Mouse (Mus musculus) lung, embryonic 14.5 days (tissue): ENCODE results near the gene Gm10643. TPM values are rescaled to one million over a fixed set of nuclear protein-coding genes. Genes with fewer than 3 reads are reported as not detected.
A peak's percentile ranks its signal among the peaks of the same experiment; 100 is the strongest.

Experiments used
- ATAC-seq: fragments of 200-750 bp; cut with Nextera tagmentation; 2 replicates; pipeline ENCODE4 v1.8.0; 2017; ENCODE audit warnings: mild to moderate bottlenecking, moderate TSS enrichment, moderate library complexity; ENCODE audit not compliant: insufficient read depth
- DNase-seq: peaks from one replicate; pipeline ENCODE4 v3.0.0-alpha.2; 2015
- H3K27ac ChIP-seq: fragments of 300-500 bp; sonication (generic); 2 replicates; pipeline ENCODE4 v1.5.1; 2014; ENCODE audit warnings: low read depth, mild to moderate bottlenecking, moderate library complexity
- H3K27me3 ChIP-seq: fragments of 300-500 bp; sonication (generic); 2 replicates; pipeline ENCODE4 v1.6.1; 2014; ENCODE audit warnings: low read length, control low read depth; ENCODE audit not compliant: insufficient read depth
- H3K36me3 ChIP-seq: fragments of 300-500 bp; sonication (generic); 2 replicates; pipeline ENCODE4 v1.6.1; 2014; ENCODE audit warnings: control low read depth; ENCODE audit not compliant: insufficient read depth
- H3K4me1 ChIP-seq: fragments of 300-500 bp; sonication (generic); 2 replicates; pipeline ENCODE4 v1.6.1; 2014; ENCODE audit warnings: antibody characterized with exemption, control low read depth; ENCODE audit not compliant: insufficient read depth
- H3K4me2 ChIP-seq: fragments of 300-500 bp; sonication (generic); 2 replicates; pipeline ENCODE4 v1.6.1; 2014; ENCODE audit warnings: mild to moderate bottlenecking
- H3K4me3 ChIP-seq: fragments of 300-500 bp; sonication (generic); 2 replicates; pipeline ENCODE4 v1.5.1; 2014; ENCODE audit warnings: low read depth, low read length
- H3K9ac ChIP-seq: fragments of 300-500 bp; sonication (generic); 2 replicates; pipeline ENCODE4 v1.6.1; 2014
- H3K9me3 ChIP-seq: fragments of 300-500 bp; sonication (generic); 2 replicates; pipeline ENCODE4 v1.6.1; 2016; ENCODE audit warnings: low read depth, low read length, control low read depth
- CTCF ChIP-seq: IDR thresholded peaks from 2 replicates; pipeline ENCODE4 v1.5.1; 2016; ENCODE audit warnings: antibody characterized with exemption, low read depth
- WGBS: fragments of 180-500 bp; shearing (Covaris S2); extraction: QIAGEN DNeasy Blood & Tissue Kit; methylation state at CpG from one replicate; pipeline ENCODE4 v1.1.7; 2014; 5-methylcytosine and 5-hydroxymethylcytosine counted together
- polyA plus RNA-seq: library from polyadenylated mRNA; unstranded; fragments of >200 nt; fragmentation: Nextera tagmentation; extraction: Ambion mirVana; gene quantifications from 2 replicates; pipeline ENCODE4 v1.2.1, GENCODE M21; 2014

The Gm10643 gene
- polyA plus RNA-seq, 1 experiment from 2014 or later, result 1.4 TPM

- Histone ChIP-seq H3K27me3 (no peaks in the 10 kb centered on the region), H3K9me3 (no peaks in the 10 kb centered on the region), H3K4me2 (no peak overlapping the region), H3K27ac (no peak overlapping the region), H3K36me3 (peaks cover 18% of the 10 kb centered on the region; the same call in 1 of the 2 replicates), H3K4me3 (no peak overlapping the region), H3K4me1 (peaks cover 19% of the 10 kb centered on the region; the same call in 1 of the 2 replicates), H3K9ac (no peak overlapping the region)
- DNase-seq (no peak), ATAC-seq (no peak)
- TF ChIP-seq CTCF, result no peak
- WGBS, result 59% methylated on average over 3 of the region's 3 CpGs
Observed at GRCm38 (mm10) chr8:84071921-84072320, 7.0 kb upstream of the Gm10643 start.

- no peak for ATAC-seq
- no peak overlapping the region for H3K4me3 ChIP-seq
Observed at GRCm38 (mm10) chr8:84070667-84071066, 5.7 kb upstream of the Gm10643 start.

DNA sequence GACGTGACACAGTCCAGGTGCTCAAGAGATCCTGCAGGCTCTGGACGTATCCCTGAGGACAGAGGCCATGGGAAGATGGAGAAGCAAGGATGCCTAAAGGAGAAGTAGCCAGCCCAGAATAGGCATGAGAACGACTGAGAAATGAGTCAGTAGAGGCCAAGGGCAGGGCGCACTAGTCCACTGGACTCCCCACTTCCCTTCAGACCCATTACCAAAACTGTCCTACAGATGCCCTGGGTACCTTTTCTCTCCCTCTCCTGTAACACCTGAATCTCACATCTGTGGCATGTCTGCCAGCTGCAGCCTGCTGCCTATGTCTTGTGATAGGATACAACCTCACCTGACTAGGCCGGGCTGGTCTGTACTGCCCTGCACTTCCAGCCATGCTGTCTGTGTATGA is 5.3 kb upstream of the Gm10643 start:
- H3K4me1 ChIP-seq, result peaks cover 19% of the 10 kb centered on the region; the same call in 1 of the 2 replicates
- no peaks in the 10 kb centered on the region for H3K9me3 ChIP-seq
- ATAC-seq (no peak), DNase-seq (no peak)
- peaks cover 8% of the 10 kb centered on the region; the same call in 1 of the 2 replicates for H3K36me3 ChIP-seq
- H3K4me2 ChIP-seq, result no peak overlapping the region
- H3K27ac ChIP-seq, result no peak overlapping the region
- WGBS, result 87% methylated on average over 5 of the region's 5 CpGs
- H3K9ac ChIP-seq, result no peak overlapping the region; the same call in 1 of the 2 replicates
- no peak for TF ChIP-seq CTCF
- H3K4me3 ChIP-seq, result no peak overlapping the region
- no peaks in the 10 kb centered on the region for H3K27me3 ChIP-seq

More at GRCm38 (mm10) chr8:84070667-84071066, 5.7 kb upstream of the Gm10643 start:
- Histone ChIP-seq H3K9me3 (no peaks in the 10 kb centered on the region), H3K9ac (no peak overlapping the region; the same call in 1 of the 2 replicates), H3K27me3 (no peaks in the 10 kb centered on the region), H3K4me1 (peaks cover 19% of the 10 kb centered on the region; the same call in 1 of the 2 replicates), H3K36me3 (peaks cover 10% of the 10 kb centered on the region; the same call in 1 of the 2 replicates), H3K4me2 (no peak overlapping the region), H3K27ac (no peak overlapping the region)
- DNase-seq, result no peak
- no peak for TF ChIP-seq CTCF
- 75% methylated on average over 2 of the region's 2 CpGs for WGBS

GRCm38 (mm10) chr8:84069750-84070149 is 4.8 kb upstream of the Gm10643 start:
- no peak overlapping the region for H3K27ac ChIP-seq
- H3K4me1 ChIP-seq, result peaks cover 19% of the 10 kb centered on the region; the same call in 1 of the 2 replicates
- H3K9me3 ChIP-seq, result no peaks in the 10 kb centered on the region
- H3K4me2 ChIP-seq, result no peak overlapping the region
- no peak for TF ChIP-seq CTCF
- H3K36me3 ChIP-seq, result 0 out of 2 replicates have a peak, but pooled peaks cover 3% of the 10 kb centered on the region
- no peak for DNase-seq
- H3K4me3 ChIP-seq, result no peak overlapping the region
- ATAC-seq, result no peak
- 58% methylated on average over 2 of the region's 2 CpGs for WGBS
- H3K27me3 ChIP-seq, result no peaks in the 10 kb centered on the region
- H3K9ac ChIP-seq, result no peak overlapping the region; the same call in 1 of the 2 replicates

DNA sequence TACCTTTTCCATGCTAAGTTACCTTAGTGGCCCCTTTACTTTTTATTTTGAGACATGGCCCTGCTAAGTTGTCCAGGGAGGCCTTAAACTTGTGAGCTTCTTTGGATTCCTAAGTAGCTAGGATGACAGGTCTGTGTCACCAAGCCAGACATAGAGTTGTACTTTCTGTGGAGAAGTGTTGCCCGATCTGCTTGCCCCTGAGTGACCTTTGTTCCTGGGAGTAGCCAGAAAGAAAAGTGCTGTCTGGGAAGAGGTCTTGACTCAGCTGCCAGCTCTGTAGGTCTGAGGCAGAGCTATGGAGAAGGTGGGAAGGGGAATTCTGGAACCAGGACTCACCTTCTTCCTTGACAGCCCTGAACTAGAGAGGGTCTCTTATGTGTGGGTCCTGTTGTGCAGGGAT is 4.2 kb upstream of the Gm10643 start:
- DNase-seq, result no peak
- Histone ChIP-seq H3K4me1 (peaks cover 19% of the 10 kb centered on the region; the same call in 1 of the 2 replicates), H3K4me3 (no peak overlapping the region), H3K9ac (no peak overlapping the region; the same call in 1 of the 2 replicates), H3K36me3 (0 out of 2 replicates have a peak, but pooled peaks cover under 1% of the 10 kb centered on the region), H3K27me3 (no peaks in the 10 kb centered on the region), H3K9me3 (no peaks in the 10 kb centered on the region), H3K4me2 (no peak overlapping the region; the same call in 1 of the 2 replicates), H3K27ac (no peak overlapping the region)
- 23% methylated on average over 1 of the region's 1 CpGs for WGBS
- no peak for ATAC-seq
- TF ChIP-seq CTCF, result no peak

DNA sequence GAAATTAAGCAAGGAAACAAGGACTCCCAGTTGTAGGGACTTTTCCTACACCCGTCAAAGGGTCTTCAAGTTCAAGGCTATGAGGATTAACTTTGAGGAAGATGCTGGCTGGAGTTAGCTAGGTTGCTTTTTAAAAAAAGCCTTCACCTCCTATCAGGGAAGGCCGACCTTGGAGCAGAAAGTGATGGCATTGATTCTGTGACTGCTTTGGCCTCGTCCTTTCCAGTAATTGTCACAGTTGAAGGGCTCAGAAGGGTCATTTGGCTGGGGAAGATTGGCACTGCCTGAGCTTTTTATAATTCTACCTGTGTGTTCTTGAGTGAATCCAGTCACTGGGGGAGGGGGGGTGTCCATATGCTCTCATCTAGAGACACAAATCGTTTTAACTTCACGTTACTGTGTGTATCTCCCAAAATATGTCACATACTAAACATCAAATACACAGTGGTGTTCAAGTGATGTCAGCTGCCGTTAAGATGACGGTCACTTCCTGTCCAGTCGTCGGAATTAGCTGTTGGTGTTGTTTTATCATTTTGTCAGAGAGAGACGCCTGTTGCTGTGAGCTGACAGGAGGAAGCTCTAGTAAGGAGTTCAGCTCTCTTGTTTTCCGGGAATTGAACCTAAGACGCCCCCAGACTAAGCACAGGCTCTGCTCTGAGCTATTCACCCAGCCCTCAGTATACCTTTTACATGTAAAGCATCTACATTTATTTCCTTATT is 3.5 kb upstream of the Gm10643 start:
- no peak for TF ChIP-seq CTCF
- Histone ChIP-seq H3K4me3 (0 out of 2 replicates have a peak overlapping the region, but pooled peaks have one; percentile 96), H3K27ac (peak overlapping the region; percentile 10; the same call in 1 of the 2 replicates), H3K4me2 (peak overlapping the region; percentile 80), H3K4me1 (peaks cover 19% of the 10 kb centered on the region; the same call in 1 of the 2 replicates), H3K9me3 (no peaks in the 10 kb centered on the region), H3K36me3 (no peaks in the 10 kb centered on the region), H3K27me3 (no peaks in the 10 kb centered on the region), H3K9ac (no peak overlapping the region)
- peak; percentile 81 for DNase-seq
- WGBS, result 24% methylated on average over 12 of the region's 12 CpGs
- ATAC-seq, result no peak

- H3K9ac ChIP-seq, result no peak overlapping the region
- H3K4me1 ChIP-seq, result peaks cover 19% of the 10 kb centered on the region; the same call in 1 of the 2 replicates
- no peak for DNase-seq
Observed at GRCm38 (mm10) chr8:84067911-84068310, 3.0 kb upstream of the Gm10643 start.

More at GRCm38 (mm10) chr8:84067911-84068310, 3.0 kb upstream of the Gm10643 start:
- no peaks in the 10 kb centered on the region for H3K9me3 ChIP-seq
- no peaks in the 10 kb centered on the region for H3K36me3 ChIP-seq
- peak overlapping the region; percentile 80 for H3K4me2 ChIP-seq
- no peak for ATAC-seq
- H3K4me3 ChIP-seq, result peak overlapping the region; percentile 96
- H3K27me3 ChIP-seq, result no peaks in the 10 kb centered on the region
- H3K27ac ChIP-seq, result 0 out of 2 replicates have a peak overlapping the region, but pooled peaks have one; percentile 10
- 71% methylated on average over 7 of the region's 7 CpGs for WGBS
- no peak for TF ChIP-seq CTCF
